ENCODE assay signal across 10 mouse cellular contexts in genomic region chr11:85057544-85057943, GRCm38 (mm10).
"Had no signal": no experiment of that assay in that cellular context is flagged by ENCODE, and none has a peak within 500 bp of the region (broad histone marks: within the 10 kb centered on the region; RNA-seq: fewer than 3 reads in every experiment).

No protein-coding gene starts in this region.

- H3K4me1 ChIP-seq: limb, embryonic 13.5 days; midbrain, embryonic 12.5 days had no signal

- DNase-seq: kidney, adult 18-20 months; kidney, postnatal 10 days; kidney, postnatal 4 days; lung, adult 18-20 months; right cerebral cortex, postnatal 14 days; thymus, postnatal 14 days had no signal

- H3K4me2 ChIP-seq: limb, embryonic 13.5 days; midbrain, embryonic 12.5 days had no signal

- H3K9ac ChIP-seq: limb, embryonic 13.5 days; midbrain, embryonic 12.5 days had no signal

- H3K27ac ChIP-seq: layer of hippocampus, adult 2 months; limb, embryonic 13.5 days; midbrain, embryonic 12.5 days; stomach, postnatal 0 days had no signal

- H3K27me3 ChIP-seq: limb, embryonic 13.5 days; midbrain, embryonic 12.5 days had no signal

- H3K4me3 ChIP-seq: layer of hippocampus, adult 2 months; limb, embryonic 13.5 days; midbrain, embryonic 12.5 days had no signal

- H3K9me3 ChIP-seq: limb, embryonic 13.5 days; midbrain, embryonic 12.5 days had no signal
